Mouse (Mus musculus): ENCODE data around the gene Lamb3. TPM values are rescaled to one million over a fixed set of nuclear protein-coding genes. Genes with fewer than 3 reads are reported as not detected.

The Lamb3 gene
- polyA plus RNA-seq, 1 experiment from 2014 or later: 0.28 TPM

GRCm38 (mm10) chr1:193211371-193211770 is 3.9 kb downstream of the Lamb3 start:
- Histone ChIP-seq H3K4me1 (replicated peaks; ENCODE audit: control insufficient read depth, insufficient read depth, low read length) (no peaks in the 10 kb centered on the region), H3K36me3 (ENCODE audit: control insufficient read depth, insufficient read depth, low read length) (no peaks in the 10 kb centered on the region), H3K9me3 (ENCODE audit: control insufficient read depth, low read length) (no peaks in the 10 kb centered on the region), H3K4me3 (ENCODE audit: low read depth, low read length) (no peak overlapping the region), H3K27me3 (ENCODE audit: control insufficient read depth, insufficient read depth, low read length) (no peaks in the 10 kb centered on the region), H3K27ac (ENCODE audit: low read depth, low read length) (no peak overlapping the region), H3K9ac (ENCODE audit: low read length) (no peak overlapping the region), H3K4me2 (ENCODE audit: low read depth, low read length, severe bottlenecking) (no peak overlapping the region)
- WGBS: 78% methylated on average over 5 of the region's 5 CpGs
- ATAC-seq (replicated peaks; ENCODE audit: low FRiP score) (no peak), DNase-seq (ENCODE audit: low spot score) (no peak)

DNA sequence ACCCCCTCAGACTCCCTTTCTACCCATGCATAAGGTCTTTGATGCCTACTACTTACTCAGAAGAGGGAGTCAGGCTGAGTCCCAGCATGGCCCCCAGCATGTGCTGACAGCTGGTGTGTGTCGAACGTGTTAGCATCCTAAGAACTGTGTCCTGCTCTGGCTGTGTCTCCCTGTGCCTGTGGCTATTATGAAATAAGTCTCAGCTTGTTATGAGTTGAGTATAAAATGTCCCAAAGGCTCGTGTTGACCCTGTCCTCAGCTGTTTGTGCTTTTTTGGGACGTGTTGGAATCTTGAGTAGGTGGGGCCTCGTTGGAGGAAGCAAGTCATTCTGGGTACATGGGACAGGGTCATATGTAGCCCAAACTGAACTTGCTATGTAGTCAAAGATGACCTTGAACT is 6.6 kb downstream of the Lamb3 start:
- Histone ChIP-seq H3K9ac (ENCODE audit: low read length) (no peak overlapping the region), H3K4me3 (ENCODE audit: low read depth, low read length) (no peak overlapping the region), H3K27ac (ENCODE audit: low read depth, low read length) (no peak overlapping the region), H3K27me3 (ENCODE audit: control insufficient read depth, insufficient read depth, low read length) (no peaks in the 10 kb centered on the region), H3K9me3 (ENCODE audit: control insufficient read depth, low read length) (no peaks in the 10 kb centered on the region), H3K4me1 (replicated peaks; ENCODE audit: control insufficient read depth, insufficient read depth, low read length) (no peaks in the 10 kb centered on the region), H3K36me3 (ENCODE audit: control insufficient read depth, insufficient read depth, low read length) (no peaks in the 10 kb centered on the region), H3K4me2 (ENCODE audit: low read depth, low read length, severe bottlenecking) (no peak overlapping the region)
- WGBS: 75% methylated on average over 5 of the region's 5 CpGs
- ATAC-seq (replicated peaks; ENCODE audit: low FRiP score) (no peak), DNase-seq (ENCODE audit: low spot score) (no peak)

DNA sequence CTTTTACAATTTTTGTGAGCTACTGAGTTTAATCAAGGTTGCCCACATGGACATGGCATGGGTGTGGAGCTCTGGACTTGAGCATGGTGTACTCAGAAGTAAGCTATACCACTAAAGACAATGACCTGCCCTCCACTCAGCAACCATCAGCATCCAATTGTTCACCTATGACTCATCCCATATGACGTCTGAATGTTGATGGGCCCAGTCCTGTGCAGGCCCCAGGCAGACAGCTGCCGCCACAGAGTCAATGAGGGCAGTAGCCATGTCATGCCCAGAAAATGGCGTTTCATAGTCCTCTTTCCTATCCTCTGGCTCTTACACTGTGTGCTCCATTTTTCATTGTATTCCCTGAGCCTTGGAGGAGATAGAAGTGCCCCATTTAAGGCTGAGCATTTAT is 8.5 kb downstream of the Lamb3 start:
- Histone ChIP-seq H3K9me3 (ENCODE audit: control insufficient read depth, low read length) (no peaks in the 10 kb centered on the region), H3K9ac (ENCODE audit: low read length) (no peak overlapping the region), H3K4me2 (ENCODE audit: low read depth, low read length, severe bottlenecking) (no peak overlapping the region), H3K27ac (ENCODE audit: low read depth, low read length) (no peak overlapping the region), H3K27me3 (ENCODE audit: control insufficient read depth, insufficient read depth, low read length) (no peaks in the 10 kb centered on the region), H3K36me3 (ENCODE audit: control insufficient read depth, insufficient read depth, low read length) (no peaks in the 10 kb centered on the region), H3K4me3 (ENCODE audit: low read depth, low read length) (no peak overlapping the region), H3K4me1 (replicated peaks; ENCODE audit: control insufficient read depth, insufficient read depth, low read length) (no peaks in the 10 kb centered on the region)
- no peak for DNase-seq (ENCODE audit: low spot score)
- ATAC-seq (replicated peaks; ENCODE audit: low FRiP score): no peak
- 78% methylated on average over 3 of the region's 3 CpGs for WGBS

- 74% methylated on average over 5 of the region's 5 CpGs for WGBS
- Histone ChIP-seq H3K4me1 (replicated peaks; ENCODE audit: control insufficient read depth, insufficient read depth, low read length) (0 out of 2 replicates have a peak, but pooled peaks cover 1% of the 10 kb centered on the region), H3K9me3 (ENCODE audit: control insufficient read depth, low read length) (no peaks in the 10 kb centered on the region), H3K9ac (ENCODE audit: low read length) (no peak overlapping the region), H3K4me2 (ENCODE audit: low read depth, low read length, severe bottlenecking) (no peak overlapping the region), H3K36me3 (ENCODE audit: control insufficient read depth, insufficient read depth, low read length) (no peaks in the 10 kb centered on the region), H3K27me3 (ENCODE audit: control insufficient read depth, insufficient read depth, low read length) (no peaks in the 10 kb centered on the region), H3K4me3 (ENCODE audit: low read depth, low read length) (no peak overlapping the region), H3K27ac (ENCODE audit: low read depth, low read length) (no peak overlapping the region)
- DNase-seq (ENCODE audit: low spot score) (no peak), ATAC-seq (replicated peaks; ENCODE audit: low FRiP score) (no peak)
These were observed 12.9 kb downstream of the Lamb3 start for GRCm38 (mm10) chr1:193220408-193220807.

DNA sequence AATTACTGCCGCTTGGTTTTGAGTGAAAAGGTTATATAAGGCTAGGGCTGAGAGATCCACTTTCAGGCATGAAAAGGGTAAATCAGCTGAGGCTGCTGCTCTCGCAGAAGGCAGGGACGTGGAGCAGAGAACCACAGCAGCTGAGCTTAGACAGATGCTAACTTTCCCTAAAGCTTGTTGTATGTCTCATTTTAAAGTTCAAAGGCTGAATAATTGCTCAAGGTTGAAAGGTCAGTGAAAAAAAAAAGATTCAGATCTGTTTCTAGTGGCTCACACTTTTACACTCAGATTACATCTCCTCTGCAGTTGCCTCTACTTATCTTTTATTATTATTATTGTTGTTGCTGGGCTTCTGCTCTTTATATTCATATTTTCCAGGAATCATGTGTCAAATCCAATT is 18.0 kb downstream of the Lamb3 start:
- 0 out of 2 replicates have a peak, but pooled peaks cover 3% of the 10 kb centered on the region for H3K4me1 ChIP-seq (replicated peaks; ENCODE audit: control insufficient read depth, insufficient read depth, low read length)
- WGBS: 11% methylated on average over 3 of the region's 3 CpGs
- no peaks in the 10 kb centered on the region for H3K9me3 ChIP-seq (ENCODE audit: control insufficient read depth, low read length)
- H3K4me2 ChIP-seq (ENCODE audit: low read depth, low read length, severe bottlenecking): no peak overlapping the region
- H3K36me3 ChIP-seq (ENCODE audit: control insufficient read depth, insufficient read depth, low read length): no peaks in the 10 kb centered on the region
- no peak overlapping the region for H3K9ac ChIP-seq (ENCODE audit: low read length)
- H3K4me3 ChIP-seq (ENCODE audit: low read depth, low read length): no peak overlapping the region
- DNase-seq (ENCODE audit: low spot score) (no peak), ATAC-seq (replicated peaks; ENCODE audit: low FRiP score) (no peak)
- H3K27ac ChIP-seq (ENCODE audit: low read depth, low read length): no peak overlapping the region
- no peaks in the 10 kb centered on the region for H3K27me3 ChIP-seq (ENCODE audit: control insufficient read depth, insufficient read depth, low read length)

DNA sequence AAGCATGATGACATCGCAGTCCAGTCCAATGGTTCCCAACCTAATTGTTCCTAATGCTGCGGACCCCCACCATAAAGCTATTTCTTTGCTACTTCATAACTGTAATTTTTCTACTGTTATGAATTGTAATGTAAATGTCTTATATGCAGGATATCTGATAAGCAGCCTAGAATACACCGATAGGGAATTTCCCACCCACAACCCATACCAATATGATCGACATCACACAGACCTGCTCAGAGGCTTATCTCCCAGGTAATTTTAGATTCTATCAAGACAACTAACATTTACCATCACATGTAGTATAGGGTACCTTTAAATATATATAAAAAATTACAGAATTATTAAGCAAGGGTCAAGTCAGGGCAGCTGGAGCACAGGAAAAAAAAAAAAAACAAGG is 18.6 kb downstream of the Lamb3 start:
- Histone ChIP-seq H3K27me3 (ENCODE audit: control insufficient read depth, insufficient read depth, low read length) (no peaks in the 10 kb centered on the region), H3K4me3 (ENCODE audit: low read depth, low read length) (no peak overlapping the region), H3K9ac (ENCODE audit: low read length) (no peak overlapping the region), H3K4me1 (replicated peaks; ENCODE audit: control insufficient read depth, insufficient read depth, low read length) (0 out of 2 replicates have a peak, but pooled peaks cover 3% of the 10 kb centered on the region), H3K36me3 (ENCODE audit: control insufficient read depth, insufficient read depth, low read length) (no peaks in the 10 kb centered on the region), H3K27ac (ENCODE audit: low read depth, low read length) (no peak overlapping the region), H3K4me2 (ENCODE audit: low read depth, low read length, severe bottlenecking) (no peak overlapping the region), H3K9me3 (ENCODE audit: control insufficient read depth, low read length) (no peaks in the 10 kb centered on the region)
- no peak for DNase-seq (ENCODE audit: low spot score)
- no peak for ATAC-seq (replicated peaks; ENCODE audit: low FRiP score)
- WGBS: 96% methylated on average over 4 of the region's 4 CpGs

GRCm38 (mm10) chr1:193226724-193227522 is 19.4 kb downstream of the Lamb3 start:
- Histone ChIP-seq H3K4me2 (ENCODE audit: low read depth, low read length, severe bottlenecking) (no peak overlapping the region), H3K36me3 (ENCODE audit: control insufficient read depth, insufficient read depth, low read length) (no peaks in the 10 kb centered on the region), H3K9ac (ENCODE audit: low read length) (no peak overlapping the region), H3K27me3 (ENCODE audit: control insufficient read depth, insufficient read depth, low read length) (no peaks in the 10 kb centered on the region), H3K9me3 (ENCODE audit: control insufficient read depth, low read length) (no peaks in the 10 kb centered on the region), H3K27ac (ENCODE audit: low read depth, low read length) (no peak overlapping the region), H3K4me3 (ENCODE audit: low read depth, low read length) (no peak overlapping the region), H3K4me1 (replicated peaks; ENCODE audit: control insufficient read depth, insufficient read depth, low read length) (0 out of 2 replicates have a peak, but pooled peaks cover 3% of the 10 kb centered on the region)
- DNase-seq (ENCODE audit: low spot score) (no peak), ATAC-seq (replicated peaks; ENCODE audit: low FRiP score) (no peak)
- WGBS: 56% methylated on average over 7 of the region's 7 CpGs

- WGBS: 69% methylated on average over 4 of the region's 4 CpGs
- H3K4me1 ChIP-seq (replicated peaks; ENCODE audit: control insufficient read depth, insufficient read depth, low read length): 0 out of 2 replicates have a peak, but pooled peaks cover 3% of the 10 kb centered on the region
- no peak overlapping the region for H3K4me2 ChIP-seq (ENCODE audit: low read depth, low read length, severe bottlenecking)
- no peaks in the 10 kb centered on the region for H3K27me3 ChIP-seq (ENCODE audit: control insufficient read depth, insufficient read depth, low read length)
- ATAC-seq (replicated peaks; ENCODE audit: low FRiP score) (no peak), DNase-seq (ENCODE audit: low spot score) (no peak)
- no peak overlapping the region for H3K9ac ChIP-seq (ENCODE audit: low read length)
- H3K27ac ChIP-seq (ENCODE audit: low read depth, low read length): no peak overlapping the region
- H3K36me3 ChIP-seq (ENCODE audit: control insufficient read depth, insufficient read depth, low read length): no peaks in the 10 kb centered on the region
- no peak overlapping the region for H3K4me3 ChIP-seq (ENCODE audit: low read depth, low read length)
- no peaks in the 10 kb centered on the region for H3K9me3 ChIP-seq (ENCODE audit: control insufficient read depth, low read length)
These were observed 20.0 kb downstream of the Lamb3 start for GRCm38 (mm10) chr1:193227537-193227936.

DNA sequence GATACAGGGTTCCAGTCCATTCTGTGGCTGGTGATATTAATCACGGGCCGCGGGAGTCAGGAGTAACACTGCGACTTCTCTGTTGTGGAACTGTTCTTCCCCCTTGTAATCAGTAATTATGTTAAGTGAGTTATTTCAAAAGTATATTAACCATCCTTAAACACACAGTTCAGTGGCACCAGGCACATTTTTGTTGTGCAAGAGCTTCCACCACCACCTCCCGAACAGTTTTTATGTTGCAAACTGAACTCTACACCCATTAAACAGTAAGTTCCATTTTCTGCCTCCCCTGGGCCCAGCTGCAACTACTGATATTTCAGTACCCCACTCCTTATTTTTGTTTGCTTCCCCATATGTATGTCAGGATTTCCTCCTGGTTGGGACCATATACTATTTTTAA is 22.1 kb downstream of the Lamb3 start:
- Histone ChIP-seq H3K4me3 (ENCODE audit: low read depth, low read length) (no peak overlapping the region), H3K36me3 (ENCODE audit: control insufficient read depth, insufficient read depth, low read length) (no peaks in the 10 kb centered on the region), H3K9me3 (ENCODE audit: control insufficient read depth, low read length) (no peaks in the 10 kb centered on the region), H3K4me2 (ENCODE audit: low read depth, low read length, severe bottlenecking) (no peak overlapping the region), H3K27me3 (ENCODE audit: control insufficient read depth, insufficient read depth, low read length) (no peaks in the 10 kb centered on the region), H3K9ac (ENCODE audit: low read length) (no peak overlapping the region), H3K4me1 (replicated peaks; ENCODE audit: control insufficient read depth, insufficient read depth, low read length) (0 out of 2 replicates have a peak, but pooled peaks cover 3% of the 10 kb centered on the region), H3K27ac (ENCODE audit: low read depth, low read length) (no peak overlapping the region)
- no peak for ATAC-seq (replicated peaks; ENCODE audit: low FRiP score)
- DNase-seq (ENCODE audit: low spot score): no peak
- 89% methylated on average over 5 of the region's 5 CpGs for WGBS
